In genomic region chr4:149398181-149398735, GRCm38 (mm10) we compare ENCODE assay signal across 31 mouse cellular contexts. TPM values are rescaled to one million over a fixed set of nuclear protein-coding genes. Genes with fewer than 3 reads are reported as not detected.
DNase-seq lines count a peak whose midpoint lies in the region; ATAC-seq and TF ChIP-seq lines count a peak whose summit lies in the region.
"Had no signal": no experiment of that assay in that cellular context is flagged by ENCODE, and none has a peak within 500 bp of the region (broad histone marks: within the 10 kb centered on the region; RNA-seq: fewer than 3 reads in every experiment).

No protein-coding gene starts in this region.

- DNase-seq in heart, adult 9 months (ENCODE audit: low spot score in 2 of 2), result no peak
- peak; percentile 42 for DNase-seq in liver, postnatal 0 days
- DNase-seq in right cerebral cortex, postnatal 36 days (ENCODE audit: low spot score in 2 of 2), result no peak
- DNase-seq in embryo, embryonic 10 days (ENCODE audit: low spot score), result no peak
- DNase-seq: adrenal gland, adult 2 months; adrenal gland, postnatal 36 days; B cell, adult 2 months; cerebellum, adult 18-20 months; cerebellum, postnatal 10 days; gastrocnemius, postnatal 25 days; kidney, adult 8-10 months; kidney, postnatal 4 days; layer of hippocampus, adult 9-11 months; lung, adult 18-20 months; lung, postnatal 10 days; midbrain, embryonic 14.5 days had no signal

- WGBS in heart, embryonic 12.5 days, result 70% methylated on average over 9 of the region's 9 CpGs
- WGBS in liver, postnatal 0 days (ENCODE audit: insufficient replicate concordance), result 74% methylated on average over 9 of the region's 9 CpGs
- 74% methylated on average over 9 of the region's 9 CpGs for WGBS in liver, embryonic 12.5 days (ENCODE audit: insufficient replicate concordance)
- WGBS in intestine, postnatal 0 days, result 69% methylated on average over 9 of the region's 9 CpGs

- ATAC-seq in heart, embryonic 12.5 days (ENCODE audit: insufficient number of reproducible peaks, low FRiP score), result no peak
- peak; percentile 73 for ATAC-seq in liver, postnatal 0 days
- no peak for ATAC-seq in liver, embryonic 12.5 days
- ATAC-seq in intestine, postnatal 0 days, result peak; percentile 66
- ATAC-seq: activated CD4-positive, CD25-positive, alpha-beta regulatory T cell, adult 4 months; forebrain, embryonic 15.5 days; inflammation-experienced regulatory T-cells, adult 6 months had no signal

- H3K27me3 ChIP-seq in heart, embryonic 12.5 days (replicated peaks), result no peaks in the 10 kb centered on the region
- H3K27me3 ChIP-seq in liver, postnatal 0 days (ENCODE audit: insufficient read depth, low read length), result no peaks in the 10 kb centered on the region
- H3K27me3 ChIP-seq in liver, embryonic 12.5 days (replicated peaks), result no peaks in the 10 kb centered on the region
- H3K27me3 ChIP-seq in intestine, postnatal 0 days (replicated peaks; ENCODE audit: control insufficient read depth, insufficient read depth, low read length), result no peaks in the 10 kb centered on the region
- H3K27me3 ChIP-seq: forebrain, embryonic 15.5 days; hindbrain, embryonic 15.5 days; stomach, embryonic 15.5 days had no signal

- no peak overlapping the region for H3K4me2 ChIP-seq in heart, embryonic 12.5 days
- H3K4me2 ChIP-seq in liver, postnatal 0 days (ENCODE audit: low read depth, low read length), result no peak overlapping the region
- no peak overlapping the region for H3K4me2 ChIP-seq in liver, embryonic 12.5 days
- no peak overlapping the region for H3K4me2 ChIP-seq in intestine, postnatal 0 days (replicated peaks; ENCODE audit: low read depth)
- H3K4me2 ChIP-seq: forebrain, embryonic 15.5 days; hindbrain, embryonic 15.5 days; stomach, embryonic 15.5 days had no signal

- H3K4me1 ChIP-seq in heart, embryonic 12.5 days (replicated peaks), result peaks cover 91% of the 10 kb centered on the region
- peaks cover 15% of the 10 kb centered on the region; the same call in 1 of the 2 replicates for H3K4me1 ChIP-seq in liver, postnatal 0 days (ENCODE audit: insufficient read depth)
- peaks cover 71% of the 10 kb centered on the region for H3K4me1 ChIP-seq in liver, embryonic 12.5 days
- peaks cover 4% of the 10 kb centered on the region for H3K4me1 ChIP-seq in intestine, postnatal 0 days (replicated peaks; ENCODE audit: control insufficient read depth, insufficient read depth, low read length)

- H3K4me3 ChIP-seq in heart, embryonic 12.5 days, result no peak overlapping the region
- no peak overlapping the region for H3K4me3 ChIP-seq in liver, postnatal 0 days (ENCODE audit: low read depth, low read length)
- H3K4me3 ChIP-seq in liver, embryonic 12.5 days, result no peak overlapping the region
- H3K4me3 ChIP-seq in intestine, postnatal 0 days (ENCODE audit: low read depth, low read length), result no peak overlapping the region
- H3K4me3 ChIP-seq: forebrain, embryonic 15.5 days; hindbrain, embryonic 15.5 days; stomach, embryonic 15.5 days had no signal

- peak overlapping the region; percentile 87 for H3K27ac ChIP-seq in heart, embryonic 12.5 days (ENCODE audit: poor library complexity, severe bottlenecking)
- peak overlapping the region; percentile 71 for H3K27ac ChIP-seq in liver, postnatal 0 days (ENCODE audit: low read depth)
- H3K27ac ChIP-seq in liver, embryonic 12.5 days, result no peak overlapping the region
- H3K27ac ChIP-seq in intestine, postnatal 0 days (ENCODE audit: low read depth, low read length), result peak overlapping the region; percentile 89
- H3K27ac ChIP-seq: forebrain, embryonic 15.5 days; kidney, postnatal 0 days; macrophage had no signal

- TF ChIP-seq EP300 in liver, postnatal 0 days (IDR thresholded peaks at IDR 0.05; ENCODE audit: low read depth), result peak; percentile 65; the same call in 1 of the 2 replicates

- no peaks in the 10 kb centered on the region for H3K9me3 ChIP-seq in heart, embryonic 12.5 days (replicated peaks)
- H3K9me3 ChIP-seq in liver, postnatal 0 days (ENCODE audit: low read length), result no peaks in the 10 kb centered on the region
- no peaks in the 10 kb centered on the region for H3K9me3 ChIP-seq in liver, embryonic 12.5 days (replicated peaks)
- no peaks in the 10 kb centered on the region for H3K9me3 ChIP-seq in intestine, postnatal 0 days (ENCODE audit: control insufficient read depth)
- H3K9me3 ChIP-seq: forebrain, embryonic 15.5 days; hindbrain, embryonic 15.5 days; stomach, embryonic 15.5 days had no signal

- peaks cover 15% of the 10 kb centered on the region for H3K36me3 ChIP-seq in heart, embryonic 12.5 days
- H3K36me3 ChIP-seq in liver, postnatal 0 days (replicated peaks; ENCODE audit: insufficient read depth, low read length), result peaks cover 12% of the 10 kb centered on the region
- peaks cover 36% of the 10 kb centered on the region for H3K36me3 ChIP-seq in liver, embryonic 12.5 days
- peaks cover 12% of the 10 kb centered on the region; the same call in 1 of the 2 replicates for H3K36me3 ChIP-seq in intestine, postnatal 0 days (ENCODE audit: control insufficient read depth, insufficient read depth)

- no peak for TF ChIP-seq CTCF in liver, postnatal 0 days (IDR thresholded peaks at IDR 0.05; ENCODE audit: low read depth)
- TF ChIP-seq CTCF in intestine, postnatal 0 days (IDR thresholded peaks at IDR 0.05; ENCODE audit: low read depth), result no peak

- no peak overlapping the region for H3K9ac ChIP-seq in heart, embryonic 12.5 days
- H3K9ac ChIP-seq in liver, postnatal 0 days (replicated peaks), result 0 out of 2 replicates have a peak overlapping the region, but pooled peaks have one; percentile 13
- H3K9ac ChIP-seq in liver, embryonic 12.5 days, result no peak overlapping the region
- H3K9ac ChIP-seq in intestine, postnatal 0 days (ENCODE audit: low read depth, low read length), result no peak overlapping the region
- H3K9ac ChIP-seq: forebrain, embryonic 15.5 days; hindbrain, embryonic 15.5 days; stomach, embryonic 15.5 days had no signal

RNA-seq across cellular contexts. Expression of gene Ube4b, which starts 28.3 kb away (rescaled TPM):
- polyA plus RNA-seq in heart, embryonic 12.5 days (2016; fragmentation: Nextera tagmentation; extraction: Ambion mirVana), result 50.3 and 58.3 TPM in 2 replicates
- 11.9 and 12.7 TPM in 2 replicates for polyA plus RNA-seq in liver, postnatal 0 days (2015; fragmentation: Nextera tagmentation; extraction: Ambion mirVana)
- 25.1 and 26.4 TPM in 2 replicates for polyA plus RNA-seq in liver, embryonic 12.5 days (2016; fragmentation: Nextera tagmentation; extraction: Ambion mirVana)
- 47.2 and 47.6 TPM in 2 replicates for polyA plus RNA-seq in intestine, postnatal 0 days (2015; fragmentation: Nextera tagmentation; extraction: Ambion mirVana)

RNA-seq across cellular contexts. Expression of gene Rbp7, which starts 56.5 kb away (rescaled TPM):
- polyA plus RNA-seq in heart, embryonic 12.5 days (2016; fragmentation: Nextera tagmentation; extraction: Ambion mirVana), result 2.4 and 3.4 TPM in 2 replicates
- 0.21 TPM in 1 of 2 replicates, not detected in the other for polyA plus RNA-seq in liver, postnatal 0 days (2015; fragmentation: Nextera tagmentation; extraction: Ambion mirVana)
- not detected in 2 replicates for polyA plus RNA-seq in liver, embryonic 12.5 days (2016; fragmentation: Nextera tagmentation; extraction: Ambion mirVana)
- 3.8 and 4.0 TPM in 2 replicates for polyA plus RNA-seq in intestine, postnatal 0 days (2015; fragmentation: Nextera tagmentation; extraction: Ambion mirVana)
- polyA plus RNA-seq: activated CD4-positive, CD25-positive, alpha-beta regulatory T cell, adult 4 months; brain, embryonic 14.5 days; embryonic facial prominence, embryonic 11.5 days; forebrain, embryonic 15.5 days; hindbrain, embryonic 15.5 days; inflammation-experienced regulatory T-cells, adult 6 months; limb, embryonic 11.5 days; liver, embryonic 11.5 days; macrophage; neural tube, embryonic 14.5 days had no signal

Comparison
In these comparisons a context has a peak if more than half of its experiments do, and no peak if none do; other contexts are left out.
1. ATAC-seq: peak in liver, postnatal 0 days (single experiment) and intestine, postnatal 0 days (single experiment); none in heart, embryonic 12.5 days (single experiment) and liver, embryonic 12.5 days (single experiment).